Mouse (Mus musculus) forebrain, postnatal 0 days (tissue): ENCODE measurements around the gene Sgms1. TPM values are rescaled to one million over a fixed set of nuclear protein-coding genes. Genes with fewer than 3 reads are reported as not detected.

ENCODE experiments used
- ATAC-seq: fragments of 200-750 bp; cut with Nextera tagmentation; 2 replicates; pipeline ENCODE4 v1.8.0; 2017; ENCODE audit warnings: mild to moderate bottlenecking, moderate library complexity
- DNase-seq: peaks from one replicate; pipeline ENCODE4 v3.0.0-alpha.2; 2015
- H3K27ac ChIP-seq: fragments of 300-500 bp; sonication (generic); 2 replicates; pipeline ENCODE4 v1.5.1; 2014; ENCODE audit warnings: low read depth, mild to moderate bottlenecking, antibody characterized with exemption, low read length, moderate library complexity, mixed read lengths
- H3K27me3 ChIP-seq: fragments of 300-500 bp; sonication (generic); 2 replicates; pipeline ENCODE4 v1.6.1; 2014; ENCODE audit warnings: mild to moderate bottlenecking, low read length, mixed read lengths; ENCODE audit not compliant: insufficient read depth
- H3K36me3 ChIP-seq: fragments of 300-500 bp; sonication (generic); 2 replicates; pipeline ENCODE4 v1.6.1; 2014; ENCODE audit warnings: mild to moderate bottlenecking, moderate library complexity; ENCODE audit not compliant: insufficient read depth
- H3K4me1 ChIP-seq: fragments of 300-500 bp; sonication (generic); 2 replicates; pipeline ENCODE4 v1.6.1; 2014; ENCODE audit warnings: antibody characterized with exemption; ENCODE audit not compliant: insufficient read depth
- H3K4me2 ChIP-seq: fragments of 300-500 bp; sonication (generic); 2 replicates; pipeline ENCODE4 v1.6.1; 2014; ENCODE audit warnings: low read depth, mild to moderate bottlenecking, moderate library complexity
- H3K4me3 ChIP-seq: fragments of 300-500 bp; sonication (generic); 2 replicates; pipeline ENCODE4 v1.5.1; 2014; ENCODE audit warnings: low read depth, low read length, mixed read lengths
- H3K9ac ChIP-seq: fragments of 300-500 bp; sonication (generic); 2 replicates; pipeline ENCODE4 v1.6.1; 2014; ENCODE audit warnings: mild to moderate bottlenecking
- H3K9me3 ChIP-seq: fragments of 300-500 bp; sonication (generic); 2 replicates; pipeline ENCODE4 v1.6.1; 2016; ENCODE audit warnings: low read length
- CTCF ChIP-seq: sonication (generic); IDR thresholded peaks from 2 replicates; pipeline ENCODE4 v1.5.1; 2016; ENCODE audit warnings: antibody characterized with exemption, control low read depth, low read depth
- WGBS: fragments of 180-500 bp; shearing (Covaris S2); extraction: QIAGEN DNeasy Blood & Tissue Kit; methylation state at CpG from one replicate; pipeline ENCODE4 v1.1.7; 2014; 5-methylcytosine and 5-hydroxymethylcytosine counted together
- polyA plus RNA-seq: library from polyadenylated mRNA; unstranded; fragments of >200 nt; fragmentation: Nextera tagmentation; extraction: Ambion mirVana; gene quantifications from 2 replicates; pipeline ENCODE4 v1.2.1, GENCODE M21; 2015
- total RNA-seq: library from RNA; depleted of rRNA; stranded (reverse); fragments of >200 nt; gene quantifications from 2 replicates; pipeline ENCODE4 v1.2.3, GENCODE M21; 2014

The Sgms1 gene
- total and polyA plus RNA-seq, 2 experiments from 2014 or later, result 17.0 to 27.2 TPM

- H3K4me2 ChIP-seq, result no peak overlapping the region
- no peaks in the 10 kb centered on the region for H3K9me3 ChIP-seq
- no peaks in the 10 kb centered on the region for H3K27me3 ChIP-seq
- peaks cover 7% of the 10 kb centered on the region; the same call in 1 of the 2 replicates for H3K36me3 ChIP-seq
- no peak overlapping the region for H3K9ac ChIP-seq
- H3K27ac ChIP-seq, result no peak overlapping the region
- WGBS, result 98% methylated on average over 1 of the region's 1 CpGs
- DNase-seq (no peak), ATAC-seq (no peak)
- no peaks in the 10 kb centered on the region for H3K4me1 ChIP-seq
- TF ChIP-seq CTCF, result no peak
- no peak overlapping the region for H3K4me3 ChIP-seq
Observed at GRCm38 (mm10) chr19:32159168-32159567, 230.3 kb downstream of the Sgms1 start.

DNA sequence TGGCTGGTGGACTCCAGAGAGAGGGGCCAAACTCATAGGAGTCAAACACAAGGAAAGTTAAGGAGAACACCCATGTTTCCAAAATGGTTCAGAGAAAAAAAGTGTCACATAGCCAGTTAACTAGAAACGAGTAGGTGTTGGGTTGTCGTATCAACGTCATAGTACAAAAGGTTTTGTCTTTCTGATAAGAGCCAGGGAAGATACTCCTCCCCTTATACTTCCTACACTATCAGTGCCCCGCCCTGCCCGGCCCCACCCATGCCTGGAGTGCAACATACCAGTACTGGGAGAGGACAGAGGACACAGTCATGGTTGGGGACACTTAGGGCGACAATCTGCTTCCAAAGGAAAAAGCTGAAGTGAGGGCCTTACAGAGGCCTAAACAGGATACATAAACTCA lies 232.5 kb downstream of the Sgms1 start:
- H3K9ac ChIP-seq, result no peak overlapping the region
- 92% methylated on average over 6 of the region's 6 CpGs for WGBS
- no peaks in the 10 kb centered on the region for H3K9me3 ChIP-seq
- no peak overlapping the region for H3K27ac ChIP-seq
- ATAC-seq (no peak), DNase-seq (no peak)
- no peak for TF ChIP-seq CTCF
- H3K4me3 ChIP-seq, result no peak overlapping the region
- H3K36me3 ChIP-seq, result peaks cover 7% of the 10 kb centered on the region; the same call in 1 of the 2 replicates
- no peaks in the 10 kb centered on the region for H3K27me3 ChIP-seq
- H3K4me2 ChIP-seq, result no peak overlapping the region
- H3K4me1 ChIP-seq, result no peaks in the 10 kb centered on the region

DNA sequence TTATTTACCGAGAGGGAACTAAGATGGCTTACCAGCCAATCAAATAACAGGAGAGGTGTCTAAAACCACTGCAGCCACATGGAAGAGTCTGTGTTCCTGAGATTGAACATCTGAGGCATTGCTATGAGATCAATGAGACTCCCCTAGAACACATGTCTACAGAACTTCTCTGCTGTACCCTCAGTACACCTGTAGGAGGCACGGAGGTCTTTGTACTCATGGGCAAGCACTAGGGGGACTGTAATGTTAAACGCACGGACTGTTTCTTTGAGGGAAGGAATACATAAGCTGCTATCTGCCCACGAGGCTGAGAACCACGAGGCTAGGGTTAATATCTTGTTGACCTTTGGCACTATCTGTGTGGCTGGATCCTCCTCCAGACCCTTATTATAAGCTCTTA lies 237.0 kb downstream of the Sgms1 start:
- Histone ChIP-seq H3K9me3 (no peaks in the 10 kb centered on the region), H3K4me1 (no peaks in the 10 kb centered on the region), H3K4me2 (no peak overlapping the region), H3K27ac (no peak overlapping the region), H3K9ac (no peak overlapping the region), H3K4me3 (no peak overlapping the region), H3K27me3 (no peaks in the 10 kb centered on the region), H3K36me3 (no peaks in the 10 kb centered on the region)
- TF ChIP-seq CTCF, result no peak
- WGBS, result 77% methylated on average over 6 of the region's 6 CpGs
- DNase-seq (no peak), ATAC-seq (no peak; the same call in 1 of the 2 replicates)

- Histone ChIP-seq H3K27ac (no peak overlapping the region), H3K36me3 (no peaks in the 10 kb centered on the region), H3K4me1 (no peaks in the 10 kb centered on the region), H3K4me3 (no peak overlapping the region), H3K27me3 (no peaks in the 10 kb centered on the region), H3K9me3 (no peaks in the 10 kb centered on the region), H3K9ac (no peak overlapping the region), H3K4me2 (no peak overlapping the region)
- TF ChIP-seq CTCF, result no peak
- ATAC-seq, result no peak
- DNase-seq, result no peak
- WGBS, result 90% methylated on average over 5 of the region's 5 CpGs
Observed at GRCm38 (mm10) chr19:32148710-32149109, 240.8 kb downstream of the Sgms1 start.

- WGBS, result 81% methylated on average over 6 of the region's 6 CpGs
- H3K9me3 ChIP-seq, result no peaks in the 10 kb centered on the region
- DNase-seq (no peak), ATAC-seq (no peak)
- H3K27me3 ChIP-seq, result no peaks in the 10 kb centered on the region
- no peak overlapping the region for H3K9ac ChIP-seq
- no peak overlapping the region for H3K4me2 ChIP-seq
- no peak for TF ChIP-seq CTCF
- H3K27ac ChIP-seq, result no peak overlapping the region
- H3K36me3 ChIP-seq, result no peaks in the 10 kb centered on the region
- H3K4me3 ChIP-seq, result no peak overlapping the region
- H3K4me1 ChIP-seq, result no peaks in the 10 kb centered on the region
Observed at GRCm38 (mm10) chr19:32142383-32142782, 247.1 kb downstream of the Sgms1 start.

GRCm38 (mm10) chr19:32138361-32139088 lies 251.0 kb downstream of the Sgms1 start:
- Histone ChIP-seq H3K27ac (no peak overlapping the region), H3K36me3 (no peaks in the 10 kb centered on the region), H3K4me1 (no peaks in the 10 kb centered on the region; the same call in 1 of the 2 replicates), H3K27me3 (no peaks in the 10 kb centered on the region), H3K4me3 (no peak overlapping the region), H3K9me3 (no peaks in the 10 kb centered on the region), H3K4me2 (no peak overlapping the region), H3K9ac (no peak overlapping the region)
- 85% methylated on average over 14 of the region's 14 CpGs for WGBS
- ATAC-seq (no peak), DNase-seq (no peak)
- no peak for TF ChIP-seq CTCF

DNA sequence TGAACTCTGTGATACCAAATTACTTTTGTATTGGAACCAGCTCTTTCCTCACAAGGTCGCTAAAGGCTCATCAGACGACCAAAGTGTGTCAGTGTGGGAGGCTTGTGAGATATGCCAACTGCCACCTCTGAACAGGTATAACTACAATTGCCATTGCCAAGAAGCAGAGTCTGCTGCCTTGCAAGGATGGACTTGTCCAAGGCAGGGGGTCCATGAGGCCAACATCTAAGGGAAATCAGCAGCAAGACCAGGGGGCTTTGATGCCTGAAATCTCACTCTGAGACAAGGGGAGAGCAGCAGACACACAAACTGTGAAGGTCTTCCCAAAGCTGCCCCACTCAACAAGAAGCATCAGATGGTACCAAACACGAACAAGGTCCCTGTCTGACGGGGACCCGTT lies 251.6 kb downstream of the Sgms1 start:
- Histone ChIP-seq H3K36me3 (no peaks in the 10 kb centered on the region), H3K9me3 (no peaks in the 10 kb centered on the region), H3K9ac (no peak overlapping the region), H3K27ac (no peak overlapping the region), H3K4me2 (no peak overlapping the region), H3K4me1 (no peaks in the 10 kb centered on the region; the same call in 1 of the 2 replicates), H3K27me3 (no peaks in the 10 kb centered on the region), H3K4me3 (no peak overlapping the region)
- DNase-seq (no peak), ATAC-seq (no peak)
- no peak for TF ChIP-seq CTCF
- 76% methylated on average over 5 of the region's 5 CpGs for WGBS
